Mouse (Mus musculus) heart, postnatal 10 days (tissue): ENCODE results near the gene Pitx1. TPM values are rescaled to one million over a fixed set of nuclear protein-coding genes. Genes with fewer than 3 reads are reported as not detected.
A peak's percentile ranks its signal among the peaks of the same experiment; 100 is the strongest.

Experiments used
- DNase-seq, 2 experiments: peaks; one replicate each; pipeline ENCODE4 v3.0.0; 2021
- intact Hi-C: fragments of 180-260 bp; cut with DNase I; formaldehyde crosslinking; loops from one replicate; pipeline ENCODE4 v1.15.1; 2025
- total RNA-seq, 2 experiments: library from RNA; stranded (reverse); gene quantifications; 2 replicates each; pipeline ENCODE4 v1.2.3; 2021

The Pitx1 gene
- total RNA-seq, 2 experiments from 2014 or later: not detected

DNA sequence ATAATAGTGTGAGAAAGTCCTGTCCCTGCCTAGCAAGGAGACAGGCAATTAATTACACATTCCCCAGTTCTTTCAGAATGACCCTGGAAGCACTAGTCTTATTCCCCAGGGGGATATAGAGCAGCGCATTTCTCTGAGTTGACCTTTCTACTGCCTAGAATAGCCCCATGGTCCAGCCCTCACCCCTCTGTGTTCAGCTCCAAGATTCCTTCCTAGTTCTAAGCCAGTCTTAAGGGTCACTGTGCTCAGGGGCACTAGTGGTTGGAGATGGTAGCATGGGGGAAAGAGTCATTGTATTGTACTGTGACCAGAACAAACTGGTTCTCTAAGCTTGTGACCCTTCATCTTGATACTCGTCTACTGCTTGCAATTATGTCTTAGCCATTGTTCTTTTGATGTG lies 34.7 kb downstream of the Pitx1 start:
- intact Hi-C loops: no loop called here
- no peak for DNase-seq

- intact Hi-C loops: no loop called here
- peak; percentile 4 to 8 for DNase-seq
Measured at GRCm38 (mm10) chr13:55786120-55786519, 49.9 kb downstream of the Pitx1 start.

GRCm38 (mm10) chr13:55784268-55784667 lies 51.7 kb downstream of the Pitx1 start, which contains the start of gene Catsper3:
Gene Catsper3 (plus strand): TSS chr13:55784568.
- intact Hi-C loops: no loop called here
- DNase-seq: no peak

DNA sequence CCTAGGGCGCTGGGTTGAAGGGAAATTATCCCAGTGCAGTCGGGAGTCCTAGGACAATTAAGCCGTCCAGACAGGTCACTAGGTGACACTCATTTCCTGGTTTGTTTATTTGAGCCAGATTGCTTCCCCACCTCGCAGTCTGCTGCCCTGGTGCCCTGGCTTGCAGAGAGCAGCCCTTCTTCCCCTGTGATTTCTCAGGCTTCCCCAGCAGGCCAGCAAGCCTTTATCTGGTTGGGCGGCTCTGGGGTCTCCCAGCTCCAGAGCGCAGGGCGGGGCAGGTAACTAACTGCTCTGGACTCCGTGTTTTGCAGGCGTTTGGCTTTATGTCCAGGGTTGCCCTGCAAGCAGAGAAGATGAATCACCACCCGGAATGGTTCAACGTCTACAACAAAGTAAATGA lies 60.9 kb downstream of the Pitx1 start:
- intact Hi-C loops: no loop called here
- no peak for DNase-seq

Other genes starting within 250 kb of the Pitx1 start
- gene B4galt7, start 236.3 kb downstream of the Pitx1 start, total RNA-seq: 10 to 100 TPM; 11.2 to 12.2 TPM
- gene Caml, start 213.2 kb downstream of the Pitx1 start, total RNA-seq: 10 to 100 TPM; 14.5 to 18.0 TPM
- gene Ddx46, start 201.2 kb downstream of the Pitx1 start, total RNA-seq: 10 to 100 TPM; 29.8 to 33.5 TPM
- gene B230219D22Rik, start 143.1 kb downstream of the Pitx1 start, total RNA-seq: 10 to 100 TPM; 61.0 to 66.0 TPM
- gene Txndc15, start 121.5 kb downstream of the Pitx1 start, total RNA-seq: 10 to 100 TPM; 39.4 to 39.9 TPM
- 10 to 100 TPM; 40.4 to 43.0 TPM for gene Pcbd2, start 108.8 kb downstream of the Pitx1 start, total RNA-seq
- gene Catsper3, start 51.6 kb downstream of the Pitx1 start, total RNA-seq: under 1 TPM in 1 of 2 experiments, not detected in 1; 0.26 TPM